Mouse (Mus musculus) stomach, embryonic 16.5 days (tissue): ENCODE results near the gene Pml. TPM values are rescaled to one million over a fixed set of nuclear protein-coding genes. Genes with fewer than 3 reads are reported as not detected.

Source experiments
- ATAC-seq: fragments of 200-750 bp; cut with Nextera tagmentation; 2 replicates; pipeline ENCODE4 v1.8.0; 2017; ENCODE audit warnings: moderate number of reproducible peaks, moderate TSS enrichment; ENCODE audit not compliant: insufficient read depth, low FRiP score
- H3K27ac ChIP-seq: fragments of 300-500 bp; sonication (generic); 2 replicates; pipeline ENCODE4 v1.5.1; 2014; ENCODE audit warnings: low read length
- H3K27me3 ChIP-seq: fragments of 300-500 bp; sonication (generic); 2 replicates; pipeline ENCODE4 v1.6.1; 2014; ENCODE audit warnings: low read length, control low read depth, mixed read lengths; ENCODE audit not compliant: control insufficient read depth, insufficient read depth
- H3K36me3 ChIP-seq: fragments of 300-500 bp; sonication (generic); 2 replicates; pipeline ENCODE4 v1.6.1; 2014; ENCODE audit warnings: low read length; ENCODE audit not compliant: control insufficient read depth, insufficient read depth
- H3K4me1 ChIP-seq: fragments of 300-500 bp; sonication (generic); 2 replicates; pipeline ENCODE4 v1.6.1; 2014; ENCODE audit warnings: low read length, control low read depth, mixed read lengths; ENCODE audit not compliant: control insufficient read depth, insufficient read depth
- H3K4me2 ChIP-seq: fragments of 300-500 bp; sonication (generic); 2 replicates; pipeline ENCODE4 v1.6.1; 2014; ENCODE audit warnings: low read depth, low read length, mixed read lengths
- H3K4me3 ChIP-seq: fragments of 300-500 bp; sonication (generic); replicated peaks from 2 replicates; pipeline ENCODE4 v1.5.1; 2014; ENCODE audit warnings: mild to moderate bottlenecking, low read length
- H3K9ac ChIP-seq: fragments of 300-500 bp; sonication (generic); 2 replicates; pipeline ENCODE4 v1.6.1; 2014; ENCODE audit warnings: low read length
- H3K9me3 ChIP-seq: fragments of 300-500 bp; sonication (generic); replicated peaks from 2 replicates; pipeline ENCODE4 v1.6.1; 2016; ENCODE audit warnings: low read length, control low read depth; ENCODE audit not compliant: control insufficient read depth
- WGBS: fragments of 180-500 bp; shearing (Covaris S2); extraction: QIAGEN DNeasy Blood & Tissue Kit; methylation state at CpG from one replicate; pipeline ENCODE4 v1.1.7; 2014; 5-methylcytosine and 5-hydroxymethylcytosine counted together
- polyA plus RNA-seq: library from polyadenylated mRNA; unstranded; fragments of >200 nt; fragmentation: Nextera tagmentation; extraction: Ambion mirVana; gene quantifications from 2 replicates; pipeline ENCODE4 v1.2.1, GENCODE M21; 2015

The Pml gene
- polyA plus RNA-seq, 1 experiment from 2014 or later: 17.9 TPM

- H3K9ac ChIP-seq: peak overlapping the region; percentile 80
- H3K4me3 ChIP-seq: peak overlapping the region; percentile 59
- no peaks in the 10 kb centered on the region for H3K9me3 ChIP-seq
- H3K4me1 ChIP-seq: peaks cover 41% of the 10 kb centered on the region
- ATAC-seq: no peak
- 28% methylated on average over 7 of the region's 7 CpGs for WGBS
- no peaks in the 10 kb centered on the region for H3K36me3 ChIP-seq
- H3K4me2 ChIP-seq: peak overlapping the region; percentile 66
- H3K27ac ChIP-seq: peak overlapping the region; percentile 93
- no peaks in the 10 kb centered on the region for H3K27me3 ChIP-seq
Measured at GRCm38 (mm10) chr9:58248746-58249413, 706 bp downstream of the Pml start.

- peaks cover 46% of the 10 kb centered on the region for H3K4me1 ChIP-seq
- peak overlapping the region; percentile 30 for H3K27ac ChIP-seq
- WGBS: 9% methylated on average over 25 of the region's 25 CpGs
- H3K36me3 ChIP-seq: no peaks in the 10 kb centered on the region
- peak overlapping the region; percentile 66 for H3K4me2 ChIP-seq
- peak overlapping the region; percentile 33 for H3K4me3 ChIP-seq
- peak; percentile 62 for ATAC-seq
- H3K27me3 ChIP-seq: no peaks in the 10 kb centered on the region
- H3K9ac ChIP-seq: peak overlapping the region; percentile 67
- no peaks in the 10 kb centered on the region for H3K9me3 ChIP-seq
Measured at GRCm38 (mm10) chr9:58247064-58247759, 2.4 kb downstream of the Pml start.

- H3K27me3 ChIP-seq: no peaks in the 10 kb centered on the region
- WGBS: 67% methylated on average over 4 of the region's 4 CpGs
- 0 out of 2 replicates have a peak overlapping the region, but pooled peaks have one; percentile 28 for H3K4me2 ChIP-seq
- no peaks in the 10 kb centered on the region for H3K9me3 ChIP-seq
- H3K4me3 ChIP-seq: no peak overlapping the region
- no peak overlapping the region for H3K9ac ChIP-seq
- peaks cover 55% of the 10 kb centered on the region for H3K4me1 ChIP-seq
- no peak overlapping the region for H3K27ac ChIP-seq
- ATAC-seq: no peak
- no peaks in the 10 kb centered on the region for H3K36me3 ChIP-seq
Measured at GRCm38 (mm10) chr9:58246083-58246591, 3.4 kb downstream of the Pml start.

- Histone ChIP-seq H3K4me2 (no peak overlapping the region), H3K9ac (no peak overlapping the region), H3K27ac (no peak overlapping the region), H3K27me3 (no peaks in the 10 kb centered on the region), H3K4me1 (peaks cover 44% of the 10 kb centered on the region), H3K9me3 (no peaks in the 10 kb centered on the region), H3K36me3 (0 out of 2 replicates have a peak, but pooled peaks cover 3% of the 10 kb centered on the region), H3K4me3 (no peak overlapping the region)
- no peak for ATAC-seq
- WGBS: 73% methylated on average over 6 of the region's 6 CpGs
Measured at GRCm38 (mm10) chr9:58243696-58244095, 5.9 kb downstream of the Pml start.

GRCm38 (mm10) chr9:58242696-58243095, 6.9 kb downstream of the Pml start:
- WGBS: 77% methylated on average over 5 of the region's 5 CpGs
- Histone ChIP-seq H3K4me1 (peaks cover 37% of the 10 kb centered on the region), H3K27me3 (no peaks in the 10 kb centered on the region), H3K36me3 (0 out of 2 replicates have a peak, but pooled peaks cover 3% of the 10 kb centered on the region), H3K9ac (no peak overlapping the region), H3K27ac (0 out of 2 replicates have a peak overlapping the region, but pooled peaks have one; percentile 14), H3K9me3 (no peaks in the 10 kb centered on the region), H3K4me2 (no peak overlapping the region), H3K4me3 (no peak overlapping the region)
- no peak for ATAC-seq

GRCm38 (mm10) chr9:58241780-58242485, 7.7 kb downstream of the Pml start:
- H3K4me3 ChIP-seq: no peak overlapping the region
- ATAC-seq: peak; percentile 90
- no peaks in the 10 kb centered on the region for H3K9me3 ChIP-seq
- 0 out of 2 replicates have a peak overlapping the region, but pooled peaks have one; percentile 30 for H3K9ac ChIP-seq
- WGBS: 31% methylated on average over 9 of the region's 9 CpGs
- H3K27ac ChIP-seq: peak overlapping the region; percentile 62
- H3K36me3 ChIP-seq: 0 out of 2 replicates have a peak, but pooled peaks cover 3% of the 10 kb centered on the region
- 0 out of 2 replicates have a peak overlapping the region, but pooled peaks have one; percentile 1 for H3K4me2 ChIP-seq
- no peaks in the 10 kb centered on the region for H3K27me3 ChIP-seq
- H3K4me1 ChIP-seq: peaks cover 30% of the 10 kb centered on the region

GRCm38 (mm10) chr9:58234502-58235015, 15.0 kb downstream of the Pml start:
- ATAC-seq: no peak
- 97% methylated on average over 28 of the region's 28 CpGs for WGBS

GRCm38 (mm10) chr9:58232374-58232773, 17.2 kb downstream of the Pml start:
- H3K4me2 ChIP-seq: no peak overlapping the region
- no peak overlapping the region for H3K9ac ChIP-seq
- no peak for ATAC-seq
- peaks cover 29% of the 10 kb centered on the region; the same call in 1 of the 2 replicates for H3K36me3 ChIP-seq
- no peaks in the 10 kb centered on the region for H3K9me3 ChIP-seq
- no peaks in the 10 kb centered on the region for H3K27me3 ChIP-seq
- H3K4me1 ChIP-seq: no peaks in the 10 kb centered on the region
- H3K4me3 ChIP-seq: no peak overlapping the region
- H3K27ac ChIP-seq: 0 out of 2 replicates have a peak overlapping the region, but pooled peaks have one; percentile 18
- 69% methylated on average over 5 of the region's 5 CpGs for WGBS

More at GRCm38 (mm10) chr9:58234502-58235015, 15.0 kb downstream of the Pml start:
- H3K9ac ChIP-seq: no peak overlapping the region
- H3K27ac ChIP-seq: no peak overlapping the region
- no peaks in the 10 kb centered on the region for H3K4me1 ChIP-seq
- no peak overlapping the region for H3K4me3 ChIP-seq
- peaks cover 21% of the 10 kb centered on the region; the same call in 1 of the 2 replicates for H3K36me3 ChIP-seq
- H3K4me2 ChIP-seq: no peak overlapping the region
- no peaks in the 10 kb centered on the region for H3K9me3 ChIP-seq
- no peaks in the 10 kb centered on the region for H3K27me3 ChIP-seq
